Mouse (Mus musculus): ENCODE measurements around the gene Kcp.

DNA sequence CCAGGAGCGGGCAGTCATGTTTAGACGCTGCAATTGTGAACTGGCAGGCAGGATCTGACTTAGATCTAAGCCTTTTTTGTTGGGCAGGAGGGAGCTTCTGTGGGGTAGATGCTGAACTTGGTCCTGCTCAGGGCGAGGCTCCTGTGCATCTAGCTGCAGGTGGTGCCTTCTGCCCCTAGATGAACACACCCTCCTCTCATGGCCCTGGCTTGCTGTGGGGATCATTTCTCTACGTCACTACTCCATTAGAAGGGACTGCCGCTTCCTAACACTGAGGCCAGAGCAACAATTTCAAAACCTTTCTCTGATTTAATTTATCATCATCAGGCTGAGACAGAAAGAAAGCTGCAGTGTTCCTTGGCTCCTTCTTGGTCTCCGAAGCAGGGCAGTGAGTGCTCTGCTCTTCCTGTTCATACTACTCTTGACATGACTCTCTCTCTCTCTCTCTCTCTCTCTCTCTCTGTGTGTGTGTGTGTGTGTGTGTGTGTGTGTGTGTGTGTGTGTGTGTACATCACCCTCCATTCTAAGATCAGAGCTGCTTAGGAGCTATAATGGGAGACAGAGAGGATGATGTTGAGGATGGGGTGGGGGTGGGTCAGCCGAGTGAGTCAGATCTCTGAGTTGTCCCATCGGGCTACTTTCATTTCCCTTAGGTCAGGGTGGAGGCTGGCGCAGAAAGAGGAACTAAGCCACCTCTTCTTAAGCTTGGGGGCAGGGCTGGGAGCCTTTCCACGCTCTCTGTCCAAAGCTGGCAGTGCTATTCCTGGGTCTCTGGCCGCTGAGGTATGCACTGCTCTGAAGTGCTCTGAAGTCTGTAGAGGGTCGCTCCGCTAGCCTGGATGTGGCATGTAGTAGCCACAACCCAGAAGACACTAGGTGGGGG is 21.1 kb upstream of the Kcp start:
- TF ChIP-seq CTCF (IDR thresholded peaks at IDR 0.05; ENCODE audit: borderline replicate concordance, insufficient read depth, low read length) (no peak), POLR2A (IDR thresholded peaks at IDR 0.05; ENCODE audit: low read depth, low read length) (no peak)

Data from embryonic fibroblast, embryonic 13.5 days (primary cell).